ENCODE assay signal across 13 mouse cellular contexts in the genomic region with DNA sequence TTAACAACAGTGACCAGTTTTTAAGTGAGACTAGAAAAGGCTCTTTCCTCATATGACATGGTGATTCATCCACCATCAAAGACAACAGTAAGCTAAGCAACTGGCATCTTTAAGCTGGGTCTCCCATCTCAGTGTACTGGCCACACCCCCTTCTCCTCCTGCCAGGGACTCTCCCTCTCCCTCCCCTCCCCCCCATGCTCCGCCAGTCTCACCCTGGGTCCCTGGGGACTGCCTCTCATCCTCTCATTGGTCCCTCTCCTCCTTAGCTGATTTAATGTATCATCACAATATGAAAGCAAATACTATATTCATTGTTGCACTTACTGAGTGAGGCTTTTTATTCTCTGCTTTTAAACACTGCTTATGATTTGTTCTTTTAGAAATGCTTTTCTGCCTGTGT. TPM values are rescaled to one million over a fixed set of nuclear protein-coding genes. Genes with fewer than 3 reads are reported as not detected.
DNase-seq lines count a peak whose midpoint lies in the region; ATAC-seq and TF ChIP-seq lines count a peak whose summit lies in the region.
"Had no signal": no experiment of that assay in that cellular context is flagged by ENCODE, and none has a peak within 500 bp of the region (broad histone marks: within the 10 kb centered on the region; RNA-seq: fewer than 3 reads in every experiment).

No protein-coding gene starts in this region.

- H3K27ac ChIP-seq in lung, postnatal 0 days (ENCODE audit: low read length) = no peak overlapping the region
- H3K27ac ChIP-seq in midbrain, embryonic 10.5 days (replicated peaks) = peak overlapping the region; percentile 23; the same call in 1 of the 2 replicates
- H3K27ac ChIP-seq: macrophage had no signal

- intact Hi-C loops in left cerebral cortex, postnatal 36 days (cut with DNase I) = no loop called here

- no peaks in the 10 kb centered on the region for H3K9me3 ChIP-seq in lung, postnatal 0 days (ENCODE audit: low read length)
- H3K9me3 ChIP-seq in midbrain, embryonic 10.5 days (replicated peaks) = peaks cover 9% of the 10 kb centered on the region; the same call in 1 of the 2 replicates

- ATAC-seq in lung, postnatal 0 days = peak; percentile 37

- H3K4me3 ChIP-seq in lung, postnatal 0 days (ENCODE audit: low read depth, low read length) = no peak overlapping the region
- no peak overlapping the region for H3K4me3 ChIP-seq in midbrain, embryonic 10.5 days

- H3K4me2 ChIP-seq in lung, postnatal 0 days (replicated peaks; ENCODE audit: low read depth, low read length) = no peak overlapping the region

- H3K36me3 ChIP-seq in lung, postnatal 0 days (ENCODE audit: insufficient read depth, low read length) = no peaks in the 10 kb centered on the region
- H3K36me3 ChIP-seq in midbrain, embryonic 10.5 days = peaks cover 6% of the 10 kb centered on the region

- WGBS in lung, postnatal 0 days = 63% methylated on average over 1 of the region's 1 CpGs
- WGBS in midbrain, embryonic 10.5 days = 38% methylated on average over 1 of the region's 1 CpGs

- no peak for TF ChIP-seq CTCF in lung, postnatal 0 days (IDR thresholded peaks at IDR 0.05)

- DNase-seq in lung, postnatal 0 days (ENCODE audit: low spot score) = peak; percentile 11
- DNase-seq in lung, postnatal 4 days = no peak
- DNase-seq in fibroblast of lung, adult 2 months (ENCODE audit: low read depth) = peak; percentile 25
- peak; percentile 27 for DNase-seq in midbrain, embryonic 10.5 days (ENCODE audit: low spot score)
- no peak for DNase-seq in urinary bladder, adult 2 months (ENCODE audit: low spot score)
- no peak for DNase-seq in left cerebral cortex, postnatal 36 days (ENCODE audit: low spot score in 2 of 2)
- DNase-seq in ovary, postnatal 14 days (ENCODE audit: low spot score) = no peak
- DNase-seq: gastrocnemius, postnatal 36 days; heart, postnatal 36 days; kidney, postnatal 14 days; liver; spleen, adult 18-20 months had no signal

- no peak overlapping the region for H3K9ac ChIP-seq in lung, postnatal 0 days (replicated peaks; ENCODE audit: low read depth)

- no peaks in the 10 kb centered on the region for H3K4me1 ChIP-seq in lung, postnatal 0 days (ENCODE audit: insufficient read depth, low read depth, low read length)
- peaks cover 23% of the 10 kb centered on the region for H3K4me1 ChIP-seq in midbrain, embryonic 10.5 days

- TF ChIP-seq EP300 in lung, postnatal 0 days (IDR thresholded peaks at IDR 0.05) = no peak

- H3K27me3 ChIP-seq in lung, postnatal 0 days (replicated peaks; ENCODE audit: insufficient read depth, low read length) = no peaks in the 10 kb centered on the region
- H3K27me3 ChIP-seq in midbrain, embryonic 10.5 days (ENCODE audit: low read depth, poor library complexity, severe bottlenecking) = no peaks in the 10 kb centered on the region

RNA-seq across cellular contexts. Expression of a gene that starts 29.7 kb away (rescaled TPM):
- polyA plus RNA-seq in lung, postnatal 0 days (2015; fragmentation: Nextera tagmentation; extraction: Ambion mirVana) = 1.2 and 1.3 TPM in 2 replicates
- polyA plus RNA-seq in midbrain, embryonic 10.5 days (2016; fragmentation: Nextera tagmentation; extraction: Ambion mirVana) = 5.6 and 7.2 TPM in 2 replicates
- 3.5 and 5.4 TPM in 2 replicates for polyA plus RNA-seq in urinary bladder, adult 2 months (2012; rRNA removed)
- total RNA-seq in left cerebral cortex, postnatal 36 days (2021) = 10 to 100 TPM; 34.7 to 48.6 TPM

Comparison
In these comparisons a context has a peak if more than half of its experiments do, and no peak if none do; other contexts are left out.
1. DNase-seq: peak in lung, postnatal 0 days (single experiment), fibroblast of lung, adult 2 months (single experiment) and midbrain, embryonic 10.5 days (single experiment); none in lung, postnatal 4 days (0 of 2), urinary bladder, adult 2 months (single experiment), left cerebral cortex, postnatal 36 days (0 of 2) and ovary, postnatal 14 days (single experiment).